Comparison of ENCODE assay signal across 12 mouse cellular contexts in genomic region chr19:3577265-3577910, GRCm38 (mm10). TPM values are rescaled to one million over a fixed set of nuclear protein-coding genes. Genes with fewer than 3 reads are reported as not detected.
DNase-seq lines count a peak whose midpoint lies in the region; ATAC-seq and TF ChIP-seq lines count a peak whose summit lies in the region.
"Had no signal": no experiment of that assay in that cellular context is flagged by ENCODE, and none has a peak within 500 bp of the region (broad histone marks: within the 10 kb centered on the region; RNA-seq: fewer than 3 reads in every experiment).

No protein-coding gene starts in this region.

- WGBS in forebrain, embryonic 10.5 days = 91% methylated on average over 4 of the region's 4 CpGs
- 82% methylated on average over 4 of the region's 4 CpGs for WGBS in forebrain, embryonic 13.5 days
- 90% methylated on average over 4 of the region's 4 CpGs for WGBS in hindbrain, embryonic 15.5 days
- 87% methylated on average over 4 of the region's 4 CpGs for WGBS in hindbrain, embryonic 14.5 days
- 90% methylated on average over 4 of the region's 4 CpGs for WGBS in midbrain, postnatal 0 days
- WGBS in midbrain, embryonic 16.5 days = 90% methylated on average over 4 of the region's 4 CpGs
- 66% methylated on average over 4 of the region's 4 CpGs for WGBS in small intestine, adult 2 months

- ATAC-seq in forebrain, embryonic 13.5 days = no peak
- ATAC-seq in hindbrain, embryonic 15.5 days (ENCODE audit: low FRiP score, low read depth) = no peak
- no peak for ATAC-seq in hindbrain, embryonic 14.5 days (ENCODE audit: low FRiP score)
- no peak for ATAC-seq in midbrain, postnatal 0 days (ENCODE audit: low FRiP score)
- no peak for ATAC-seq in midbrain, embryonic 16.5 days

- H3K27me3 ChIP-seq in forebrain, embryonic 10.5 days (ENCODE audit: poor library complexity, severe bottlenecking) = no peaks in the 10 kb centered on the region
- no peaks in the 10 kb centered on the region for H3K27me3 ChIP-seq in forebrain, embryonic 13.5 days
- no peaks in the 10 kb centered on the region for H3K27me3 ChIP-seq in hindbrain, embryonic 15.5 days
- no peaks in the 10 kb centered on the region for H3K27me3 ChIP-seq in hindbrain, embryonic 14.5 days (ENCODE audit: control insufficient read depth, insufficient read depth, low read length)
- H3K27me3 ChIP-seq in midbrain, postnatal 0 days (ENCODE audit: insufficient read depth, low read length) = no peaks in the 10 kb centered on the region
- no peaks in the 10 kb centered on the region for H3K27me3 ChIP-seq in midbrain, embryonic 16.5 days (ENCODE audit: control insufficient read depth, insufficient read depth, low read depth, low read length)
- no peaks in the 10 kb centered on the region for H3K27me3 ChIP-seq in small intestine, adult 2 months (ENCODE audit: control insufficient read depth, insufficient read depth, low read length)

- DNase-seq in forebrain, embryonic 10.5 days (ENCODE audit: extremely low spot score, low spot score) = no peak
- no peak for DNase-seq in hindbrain, embryonic 14.5 days (ENCODE audit: low spot score)
- no peak for DNase-seq in midbrain, postnatal 0 days (ENCODE audit: low spot score)
- DNase-seq in urinary bladder, postnatal 10 days (ENCODE audit: low spot score) = no peak
- DNase-seq: embryo, embryonic 11 days; kidney, adult 9 months; thymus, postnatal 14 days had no signal

- H3K36me3 ChIP-seq in forebrain, embryonic 10.5 days (replicated peaks) = peaks cover 3% of the 10 kb centered on the region
- no peaks in the 10 kb centered on the region for H3K36me3 ChIP-seq in forebrain, embryonic 13.5 days (ENCODE audit: poor library complexity, severe bottlenecking)
- no peaks in the 10 kb centered on the region for H3K36me3 ChIP-seq in hindbrain, embryonic 15.5 days
- no peaks in the 10 kb centered on the region for H3K36me3 ChIP-seq in hindbrain, embryonic 14.5 days (replicated peaks; ENCODE audit: control insufficient read depth, insufficient read depth)
- H3K36me3 ChIP-seq in midbrain, postnatal 0 days (ENCODE audit: insufficient read depth, low read length) = no peaks in the 10 kb centered on the region
- H3K36me3 ChIP-seq in midbrain, embryonic 16.5 days (ENCODE audit: control insufficient read depth, insufficient read depth, low read length) = no peaks in the 10 kb centered on the region
- no peaks in the 10 kb centered on the region for H3K36me3 ChIP-seq in small intestine, adult 2 months (ENCODE audit: control insufficient read depth, insufficient read depth, low read length)

- H3K9ac ChIP-seq in forebrain, embryonic 13.5 days = no peak overlapping the region
- H3K9ac ChIP-seq in hindbrain, embryonic 15.5 days = no peak overlapping the region
- no peak overlapping the region for H3K9ac ChIP-seq in hindbrain, embryonic 14.5 days
- no peak overlapping the region for H3K9ac ChIP-seq in midbrain, postnatal 0 days (replicated peaks; ENCODE audit: low read length, poor library complexity, severe bottlenecking)
- no peak overlapping the region for H3K9ac ChIP-seq in midbrain, embryonic 16.5 days (ENCODE audit: low read depth, low read length)

- peak overlapping the region; percentile 95 for H3K27ac ChIP-seq in forebrain, embryonic 10.5 days
- H3K27ac ChIP-seq in forebrain, embryonic 13.5 days = no peak overlapping the region
- H3K27ac ChIP-seq in hindbrain, embryonic 15.5 days (replicated peaks) = 0 out of 2 replicates have a peak overlapping the region, but pooled peaks have one; percentile 96
- H3K27ac ChIP-seq in hindbrain, embryonic 14.5 days = no peak overlapping the region
- peak overlapping the region; percentile 74; the same call in 1 of the 2 replicates for H3K27ac ChIP-seq in midbrain, postnatal 0 days (ENCODE audit: low read depth, low read length)
- H3K27ac ChIP-seq in midbrain, embryonic 16.5 days (ENCODE audit: low read length) = no peak overlapping the region
- 0 out of 2 replicates have a peak overlapping the region, but pooled peaks have one; percentile 13 for H3K27ac ChIP-seq in small intestine, adult 2 months (ENCODE audit: insufficient read depth, low read depth, low read length)
- H3K27ac ChIP-seq: layer of hippocampus, adult 2 months had no signal

- TF ChIP-seq POLR2A in small intestine, adult 2 months (IDR thresholded peaks at IDR 0.05; ENCODE audit: low read depth, low read length) = no peak

- H3K4me1 ChIP-seq in forebrain, embryonic 10.5 days = peaks cover 28% of the 10 kb centered on the region
- H3K4me1 ChIP-seq in forebrain, embryonic 13.5 days = peaks cover 27% of the 10 kb centered on the region
- peaks cover 26% of the 10 kb centered on the region for H3K4me1 ChIP-seq in hindbrain, embryonic 15.5 days (replicated peaks)
- peaks cover 21% of the 10 kb centered on the region for H3K4me1 ChIP-seq in hindbrain, embryonic 14.5 days (replicated peaks; ENCODE audit: control insufficient read depth, insufficient read depth, low read length)
- H3K4me1 ChIP-seq in midbrain, postnatal 0 days (ENCODE audit: insufficient read depth, low read length) = peaks cover 13% of the 10 kb centered on the region; the same call in 1 of the 2 replicates
- H3K4me1 ChIP-seq in midbrain, embryonic 16.5 days (ENCODE audit: control insufficient read depth, insufficient read depth, low read length) = peaks cover 21% of the 10 kb centered on the region
- H3K4me1 ChIP-seq in small intestine, adult 2 months (ENCODE audit: control insufficient read depth, insufficient read depth, insufficient read length, low read length) = peaks cover 14% of the 10 kb centered on the region

- H3K9me3 ChIP-seq in forebrain, embryonic 10.5 days = no peaks in the 10 kb centered on the region
- no peaks in the 10 kb centered on the region for H3K9me3 ChIP-seq in forebrain, embryonic 13.5 days (replicated peaks)
- no peaks in the 10 kb centered on the region for H3K9me3 ChIP-seq in hindbrain, embryonic 15.5 days
- no peaks in the 10 kb centered on the region for H3K9me3 ChIP-seq in hindbrain, embryonic 14.5 days (ENCODE audit: control insufficient read depth, low read length)
- no peaks in the 10 kb centered on the region for H3K9me3 ChIP-seq in midbrain, postnatal 0 days (ENCODE audit: low read length)
- H3K9me3 ChIP-seq in midbrain, embryonic 16.5 days (replicated peaks; ENCODE audit: control insufficient read depth, low read length, poor library complexity, severe bottlenecking) = no peaks in the 10 kb centered on the region

- H3K4me2 ChIP-seq in forebrain, embryonic 13.5 days = no peak overlapping the region
- no peak overlapping the region for H3K4me2 ChIP-seq in hindbrain, embryonic 15.5 days
- no peak overlapping the region for H3K4me2 ChIP-seq in hindbrain, embryonic 14.5 days (replicated peaks)
- H3K4me2 ChIP-seq in midbrain, postnatal 0 days (ENCODE audit: low read depth, low read length, poor library complexity, severe bottlenecking) = no peak overlapping the region
- no peak overlapping the region for H3K4me2 ChIP-seq in midbrain, embryonic 16.5 days (ENCODE audit: low read length)

- peak overlapping the region; percentile 80; the same call in 1 of the 2 replicates for H3K4me3 ChIP-seq in forebrain, embryonic 10.5 days
- H3K4me3 ChIP-seq in forebrain, embryonic 13.5 days = no peak overlapping the region
- no peak overlapping the region for H3K4me3 ChIP-seq in hindbrain, embryonic 15.5 days
- no peak overlapping the region for H3K4me3 ChIP-seq in hindbrain, embryonic 14.5 days (replicated peaks; ENCODE audit: low read length)
- H3K4me3 ChIP-seq in midbrain, postnatal 0 days (ENCODE audit: low read depth, low read length) = no peak overlapping the region
- no peak overlapping the region for H3K4me3 ChIP-seq in midbrain, embryonic 16.5 days (ENCODE audit: low read depth, low read length)
- no peak overlapping the region for H3K4me3 ChIP-seq in small intestine, adult 2 months (ENCODE audit: low read depth, low read length)
- H3K4me3 ChIP-seq: layer of hippocampus, adult 2 months had no signal

- TF ChIP-seq CTCF in midbrain, postnatal 0 days (IDR thresholded peaks at IDR 0.05) = no peak
- TF ChIP-seq CTCF in small intestine, adult 2 months (IDR thresholded peaks at IDR 0.05; ENCODE audit: extremely low read depth, insufficient read length, insufficient replicate concordance, low read depth, low read length) = no peak

RNA-seq across cellular contexts. Expression of gene Ppp6r3, which starts 1.8 kb away (rescaled TPM):
- polyA plus RNA-seq in forebrain, embryonic 10.5 days (2016; fragmentation: Nextera tagmentation; extraction: Ambion mirVana) = 72.3 and 75.3 TPM in 2 replicates
- polyA plus RNA-seq in forebrain, embryonic 13.5 days (2015; fragmentation: Nextera tagmentation; extraction: Ambion mirVana) = 64.4 and 72.2 TPM in 2 replicates
- 56.4 and 56.7 TPM in 2 replicates for polyA plus RNA-seq in hindbrain, embryonic 15.5 days (2015; fragmentation: Nextera tagmentation; extraction: Ambion mirVana)
- polyA plus RNA-seq in hindbrain, embryonic 14.5 days (2014; fragmentation: Nextera tagmentation; extraction: Ambion mirVana) = 59.9 and 69.8 TPM in 2 replicates
- 98.0 and 111 TPM in 2 replicates for total RNA-seq in midbrain, postnatal 0 days (2014; rRNA removed)
- 31.0 and 32.3 TPM in 2 replicates for polyA plus RNA-seq in midbrain, postnatal 0 days (2015; fragmentation: Nextera tagmentation; extraction: Ambion mirVana)
- 56.9 and 60.2 TPM in 2 replicates for polyA plus RNA-seq in midbrain, embryonic 16.5 days (2015; fragmentation: Nextera tagmentation; extraction: Ambion mirVana)
- 25.5 and 67.9 TPM in 2 replicates for polyA plus RNA-seq in small intestine, adult 2 months (2012; rRNA removed)

Comparison
In these comparisons a context has a peak if more than half of its experiments do, and no peak if none do; other contexts are left out.
1. H3K27ac ChIP-seq: peak in forebrain, embryonic 10.5 days (single experiment), hindbrain, embryonic 15.5 days (single experiment), midbrain, postnatal 0 days (single experiment) and small intestine, adult 2 months (single experiment); none in forebrain, embryonic 13.5 days (single experiment), hindbrain, embryonic 14.5 days (single experiment) and midbrain, embryonic 16.5 days (single experiment).